Mouse (Mus musculus) limb, embryonic 11.5 days (tissue): Measurements from ENCODE around the gene Agpat4. TPM values are rescaled to one million over a fixed set of nuclear protein-coding genes. Genes with fewer than 3 reads are reported as not detected.
"Not testable (repeated sequence)": the region's sequence is repeated elsewhere in the genome, so short reads cannot be mapped to it uniquely, and the experiment has no call there.

ENCODE experiments used
- ATAC-seq: fragments of 200-750 bp; cut with Nextera tagmentation; 2 replicates; pipeline ENCODE4 v1.8.0; 2017; ENCODE audit warnings: low read depth; ENCODE audit not compliant: insufficient number of reproducible peaks, low FRiP score, low TSS enrichment
- DNase-seq: peaks from one replicate; pipeline ENCODE4 v3.0.0-alpha.2; 2015; ENCODE audit warnings: low spot score
- H3K27ac ChIP-seq: fragments of 300-500 bp; sonication (generic); replicated peaks from 2 replicates; pipeline ENCODE4 v1.5.1; 2014; ENCODE audit warnings: low read depth, mild to moderate bottlenecking, low read length
- H3K27me3 ChIP-seq: fragments of 300-500 bp; sonication (generic); 2 replicates; pipeline ENCODE4 v1.6.1; 2014; ENCODE audit warnings: mild to moderate bottlenecking, low read length, mixed read lengths; ENCODE audit not compliant: control insufficient read depth, insufficient read depth
- H3K36me3 ChIP-seq: fragments of 300-500 bp; sonication (generic); 2 replicates; pipeline ENCODE4 v1.6.1; 2014; ENCODE audit warnings: mild to moderate bottlenecking, low read length, moderate library complexity, mixed read lengths; ENCODE audit not compliant: control insufficient read depth, insufficient read depth
- H3K4me1 ChIP-seq: fragments of 300-500 bp; sonication (generic); 2 replicates; pipeline ENCODE4 v1.6.1; 2014; ENCODE audit warnings: low read length, mixed read lengths; ENCODE audit not compliant: control insufficient read depth, insufficient read depth
- H3K4me2 ChIP-seq: fragments of 300-500 bp; sonication (generic); 2 replicates; pipeline ENCODE4 v1.6.1; 2014; ENCODE audit warnings: low read depth, mild to moderate bottlenecking, moderate library complexity; ENCODE audit not compliant: severe bottlenecking
- H3K4me3 ChIP-seq: fragments of 300-500 bp; sonication (generic); 2 replicates; pipeline ENCODE4 v1.5.1; 2014; ENCODE audit warnings: low read depth, low read length
- H3K9ac ChIP-seq: fragments of 300-500 bp; sonication (generic); 2 replicates; pipeline ENCODE4 v1.6.1; 2014; ENCODE audit warnings: mild to moderate bottlenecking, low read length
- H3K9me3 ChIP-seq: fragments of 300-500 bp; sonication (generic); 2 replicates; pipeline ENCODE4 v1.6.1; 2016; ENCODE audit warnings: low read length; ENCODE audit not compliant: control insufficient read depth
- WGBS: fragments of 180-500 bp; shearing (Covaris S2); extraction: QIAGEN DNeasy Blood & Tissue Kit; methylation state at CpG from one replicate; pipeline ENCODE4 v1.1.7; 2014; 5-methylcytosine and 5-hydroxymethylcytosine counted together
- polyA plus RNA-seq: library from polyadenylated mRNA; unstranded; fragments of >200 nt; fragmentation: Nextera tagmentation; extraction: Ambion mirVana; gene quantifications from 2 replicates; pipeline ENCODE4 v1.2.1, GENCODE M21; 2014

Agpat4 gene
- polyA plus RNA-seq, 1 experiment from 2014 or later = 25.5 TPM

DNA sequence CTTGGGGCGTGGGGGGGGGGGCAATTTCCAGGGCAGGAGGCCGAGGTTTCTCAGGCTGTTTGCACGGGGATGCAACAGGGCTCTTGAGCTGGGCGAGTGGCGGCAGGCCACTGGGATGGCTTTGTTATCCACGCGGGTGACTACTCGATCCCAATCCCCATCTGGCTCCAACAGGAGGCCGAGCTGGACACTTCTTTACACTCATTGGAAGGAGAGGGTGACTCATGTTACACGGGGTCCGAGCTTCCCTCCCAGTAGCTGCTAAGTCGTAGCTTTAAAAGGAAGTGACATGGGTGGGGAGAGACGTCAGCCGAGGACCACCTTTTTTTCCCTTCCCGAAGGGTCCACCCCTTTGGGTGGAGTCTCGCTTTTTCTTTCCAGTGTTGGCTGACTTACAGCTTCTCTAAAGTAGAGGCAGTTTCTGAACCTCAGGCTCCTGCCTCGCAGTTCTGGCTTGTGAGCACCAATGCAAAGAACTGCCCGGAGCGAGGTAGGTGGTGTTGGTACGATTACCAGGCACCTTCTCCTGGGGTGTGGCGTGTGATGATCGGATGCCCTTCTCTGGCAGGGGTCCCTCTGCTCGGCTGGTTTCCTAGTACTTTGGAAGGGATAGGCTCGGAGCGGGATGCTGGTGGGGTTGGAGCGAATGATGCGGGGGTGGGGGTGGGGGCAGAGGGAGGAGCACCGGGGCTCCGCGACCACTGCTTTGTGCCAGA, 580 bp downstream of the Agpat4 start:
- no peaks in the 10 kb centered on the region for H3K36me3 ChIP-seq
- peak overlapping the region; percentile 50 for H3K4me3 ChIP-seq
- peak overlapping the region; percentile 64 for H3K9ac ChIP-seq
- peak; percentile 96 for ATAC-seq
- under 1% methylated on average over 29 of the region's 30 CpGs for WGBS
- H3K27ac ChIP-seq = peak overlapping the region; percentile 90
- DNase-seq = peak; percentile 87
- no peaks in the 10 kb centered on the region for H3K27me3 ChIP-seq
- H3K4me1 ChIP-seq = 0 out of 2 replicates have a peak, but pooled peaks cover 6% of the 10 kb centered on the region
- no peaks in the 10 kb centered on the region for H3K9me3 ChIP-seq
- peak overlapping the region; percentile 74 for H3K4me2 ChIP-seq

DNA sequence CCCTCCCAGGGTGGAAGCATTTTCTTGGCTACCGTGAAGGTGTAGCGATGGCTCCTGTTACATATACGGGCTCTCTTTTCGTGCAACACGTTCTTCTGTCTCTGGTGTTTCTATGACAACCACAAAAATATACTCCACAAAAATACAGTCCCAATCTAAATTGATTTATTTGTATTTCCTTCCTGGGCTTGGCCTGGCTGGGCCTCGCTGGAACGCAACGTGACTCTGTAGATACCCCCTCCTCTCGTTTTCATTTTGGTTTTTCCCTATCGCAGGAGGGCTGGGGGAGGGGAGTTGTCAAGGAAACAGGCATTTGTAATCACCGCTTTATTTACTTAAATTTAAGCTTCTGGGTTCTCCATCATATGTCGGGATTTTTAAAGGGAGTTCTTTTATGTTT, 1.2 kb downstream of the Agpat4 start:
- DNase-seq (peak; percentile 72), ATAC-seq (peak; percentile 28; the same call in 1 of the 2 replicates)
- 0 out of 2 replicates have a peak, but pooled peaks cover 6% of the 10 kb centered on the region for H3K4me1 ChIP-seq
- peak overlapping the region; percentile 50 for H3K4me3 ChIP-seq
- peak overlapping the region; percentile 59 for H3K9ac ChIP-seq
- H3K36me3 ChIP-seq = peaks cover 5% of the 10 kb centered on the region; the same call in 1 of the 2 replicates
- H3K9me3 ChIP-seq = no peaks in the 10 kb centered on the region
- WGBS = under 1% methylated on average over 12 of the region's 12 CpGs
- no peaks in the 10 kb centered on the region for H3K27me3 ChIP-seq
- peak overlapping the region; percentile 74 for H3K4me2 ChIP-seq
- peak overlapping the region; percentile 90 for H3K27ac ChIP-seq

DNA sequence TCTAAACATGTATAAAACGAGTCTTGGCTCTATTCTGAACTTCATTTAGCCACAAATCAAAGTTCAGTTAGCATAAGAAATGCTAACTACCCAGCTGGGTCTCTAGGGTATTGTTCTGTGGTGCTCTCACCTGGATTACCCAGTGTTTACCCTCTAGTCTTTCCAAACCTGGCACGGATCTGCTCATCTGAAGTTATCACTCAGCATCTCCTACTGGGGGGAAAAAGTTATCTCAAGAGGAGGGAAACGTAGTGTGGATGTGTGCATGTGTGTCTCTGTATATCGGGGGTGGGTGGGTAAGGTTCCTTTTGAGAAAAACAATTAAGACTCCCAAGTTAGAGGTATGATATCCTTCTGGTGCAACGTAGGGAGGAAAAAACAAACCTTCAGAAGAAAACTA, 1.8 kb downstream of the Agpat4 start:
- H3K4me1 ChIP-seq = 0 out of 2 replicates have a peak, but pooled peaks cover 6% of the 10 kb centered on the region
- H3K36me3 ChIP-seq = peaks cover 9% of the 10 kb centered on the region
- H3K4me3 ChIP-seq = peak overlapping the region; percentile 50
- no peak for ATAC-seq
- peak overlapping the region; percentile 4; the same call in 1 of the 2 replicates for H3K9ac ChIP-seq
- H3K27ac ChIP-seq = no peak overlapping the region
- no peak for DNase-seq
- no peaks in the 10 kb centered on the region for H3K27me3 ChIP-seq
- peak overlapping the region; percentile 74 for H3K4me2 ChIP-seq
- WGBS = 40% methylated on average over 5 of the region's 5 CpGs
- no peaks in the 10 kb centered on the region for H3K9me3 ChIP-seq

DNA sequence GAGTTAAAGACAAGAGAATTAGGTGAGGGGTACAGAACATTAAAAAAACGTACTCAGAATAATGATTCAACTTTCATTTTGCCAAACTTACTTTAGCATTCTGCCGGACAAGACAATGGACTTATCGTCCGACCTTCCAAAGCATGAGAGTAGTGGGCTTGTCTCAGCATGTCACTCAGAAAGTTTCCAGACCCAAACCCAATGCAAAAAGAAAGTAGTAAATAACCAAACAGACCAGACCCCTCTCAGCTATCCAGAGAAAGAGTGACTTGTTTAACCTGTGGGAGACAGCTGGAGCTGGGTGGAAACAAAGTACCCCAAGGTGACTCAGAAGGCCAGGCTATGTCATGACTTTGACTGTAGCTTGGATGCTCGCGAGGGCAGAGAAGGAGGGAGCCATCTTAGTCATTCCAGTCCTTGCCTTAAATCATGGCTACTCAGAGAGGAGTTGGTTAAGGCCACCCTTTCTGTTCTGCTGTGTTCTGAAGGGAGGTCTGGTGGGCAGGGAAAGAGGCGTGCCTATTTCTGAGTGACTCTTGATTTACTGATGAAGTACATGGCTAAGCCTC, 2.8 kb downstream of the Agpat4 start:
- Histone ChIP-seq H3K36me3 (peaks cover 9% of the 10 kb centered on the region), H3K4me3 (no peak overlapping the region), H3K4me1 (0 out of 2 replicates have a peak, but pooled peaks cover 6% of the 10 kb centered on the region), H3K27me3 (no peaks in the 10 kb centered on the region), H3K27ac (no peak overlapping the region), H3K9ac (no peak overlapping the region), H3K4me2 (no peak overlapping the region), H3K9me3 (no peaks in the 10 kb centered on the region)
- 86% methylated on average over 7 of the region's 7 CpGs for whole genome bisulfite sequencing
- no peak for DNase-seq
- ATAC-seq = no peak

DNA sequence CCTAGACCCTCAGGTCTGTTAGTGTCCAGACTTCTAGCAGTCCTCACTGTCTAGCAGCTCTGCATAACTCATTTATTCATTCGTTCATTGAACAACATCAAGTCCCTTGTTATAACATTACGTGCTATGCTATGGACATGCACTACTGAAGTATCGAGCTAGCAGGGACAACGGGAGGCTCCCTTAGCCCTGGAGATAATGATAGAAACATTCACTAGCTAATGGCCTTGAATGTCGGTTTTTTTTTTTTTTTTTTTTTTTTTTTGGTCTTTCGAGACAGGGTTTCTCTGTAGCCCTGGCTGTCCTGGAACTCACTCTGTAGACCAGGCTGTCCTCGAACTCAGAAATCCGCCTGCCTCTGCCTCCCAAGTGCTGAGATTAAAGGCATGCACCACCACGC, 3.8 kb downstream of the Agpat4 start:
- not testable (repeated sequence) for H3K27ac ChIP-seq, H3K9me3 ChIP-seq, DNase-seq, ATAC-seq, H3K27me3 ChIP-seq, H3K4me2 ChIP-seq, H3K4me1 ChIP-seq, H3K9ac ChIP-seq, H3K36me3 ChIP-seq, H3K4me3 ChIP-seq
- WGBS = 93% methylated on average over 9 of the region's 9 CpGs

DNA sequence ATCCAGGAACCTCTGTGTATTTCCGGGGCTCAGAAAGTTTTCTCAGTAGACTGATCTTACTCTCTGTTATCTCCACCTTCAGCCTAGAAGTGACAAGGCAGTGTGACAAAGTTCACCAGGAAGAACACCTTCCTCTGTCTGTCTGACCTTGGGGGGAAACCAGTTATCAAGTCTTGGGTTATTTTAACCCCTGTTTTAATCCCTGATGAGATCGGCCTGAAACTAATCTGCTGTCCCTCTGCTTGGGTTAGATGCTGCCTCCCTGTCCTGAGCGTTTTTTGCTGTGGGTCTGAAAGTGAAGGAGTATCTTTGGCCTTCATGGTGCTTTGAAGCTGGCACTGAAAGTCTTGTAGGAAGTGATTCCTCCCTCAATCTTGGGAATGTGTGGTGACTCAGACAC, 4.7 kb downstream of the Agpat4 start:
- no peaks in the 10 kb centered on the region for H3K9me3 ChIP-seq
- no peak overlapping the region for H3K27ac ChIP-seq
- WGBS = 94% methylated on average over 3 of the region's 3 CpGs
- ATAC-seq = no peak
- no peak overlapping the region for H3K9ac ChIP-seq
- H3K4me3 ChIP-seq = no peak overlapping the region
- H3K4me2 ChIP-seq = no peak overlapping the region
- no peaks in the 10 kb centered on the region for H3K27me3 ChIP-seq
- H3K4me1 ChIP-seq = 0 out of 2 replicates have a peak, but pooled peaks cover 4% of the 10 kb centered on the region
- peaks cover 9% of the 10 kb centered on the region for H3K36me3 ChIP-seq
- no peak for DNase-seq

DNA sequence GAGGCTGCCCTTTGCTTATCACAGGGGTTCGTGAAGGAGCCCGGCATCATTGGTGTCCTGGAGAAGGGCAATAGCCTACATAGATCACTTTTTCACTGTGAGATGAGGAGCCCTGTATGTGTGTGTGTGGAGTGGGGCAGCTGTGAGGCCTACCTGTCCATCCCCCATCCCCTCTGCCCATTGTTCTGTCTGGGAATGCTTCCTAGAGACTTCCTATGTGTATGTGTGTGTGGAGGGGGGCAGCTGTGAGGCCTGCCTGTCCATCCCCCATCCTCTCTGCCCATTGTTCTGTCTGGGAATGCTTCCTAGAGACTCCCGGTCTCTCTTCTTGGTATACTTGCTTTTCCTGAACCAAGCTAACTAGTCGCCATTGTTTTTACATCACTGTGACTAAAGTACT, 8.6 kb downstream of the Agpat4 start:
- Histone ChIP-seq H3K27me3 (no peaks in the 10 kb centered on the region), H3K36me3 (peaks cover 9% of the 10 kb centered on the region), H3K4me1 (no peaks in the 10 kb centered on the region), H3K4me3 (no peak overlapping the region), H3K9ac (no peak overlapping the region), H3K9me3 (no peaks in the 10 kb centered on the region), H3K4me2 (no peak overlapping the region), H3K27ac (no peak overlapping the region)
- DNase-seq = no peak
- WGBS = 91% methylated on average over 4 of the region's 4 CpGs
- ATAC-seq = no peak

DNA sequence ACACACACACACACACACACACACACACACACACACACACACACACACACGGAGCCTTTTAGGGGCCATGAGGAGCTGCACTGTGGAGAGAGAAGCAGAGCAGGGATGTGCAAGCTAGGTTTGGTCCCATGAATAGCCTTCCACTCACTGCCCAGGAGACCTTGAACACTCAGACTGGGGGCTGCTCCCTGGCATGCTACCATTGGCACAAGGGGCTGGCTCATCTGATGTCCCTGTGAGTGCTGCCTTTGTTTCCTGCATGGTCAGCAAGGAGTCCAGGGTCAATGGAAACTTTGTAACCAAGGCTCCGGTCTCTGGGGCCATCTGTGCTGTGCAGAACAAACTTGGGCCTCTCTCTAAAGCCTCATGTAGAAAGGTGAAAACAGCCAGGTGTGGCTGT, 10.5 kb downstream of the Agpat4 start:
- ATAC-seq = no peak
- H3K36me3 ChIP-seq = peaks cover 9% of the 10 kb centered on the region
- 76% methylated on average over 2 of the region's 2 CpGs for WGBS

More for the DNA sequence above, 10.5 kb downstream of the Agpat4 start:
- no peak for DNase-seq
- H3K27ac ChIP-seq = no peak overlapping the region
- no peaks in the 10 kb centered on the region for H3K27me3 ChIP-seq
- no peak overlapping the region for H3K9ac ChIP-seq
- no peak overlapping the region for H3K4me3 ChIP-seq
- no peaks in the 10 kb centered on the region for H3K9me3 ChIP-seq
- H3K4me1 ChIP-seq = no peaks in the 10 kb centered on the region
- H3K4me2 ChIP-seq = no peak overlapping the region
